Mouse (Mus musculus): ENCODE measurements around the gene Gmds.

Gene Gmds

DNA sequence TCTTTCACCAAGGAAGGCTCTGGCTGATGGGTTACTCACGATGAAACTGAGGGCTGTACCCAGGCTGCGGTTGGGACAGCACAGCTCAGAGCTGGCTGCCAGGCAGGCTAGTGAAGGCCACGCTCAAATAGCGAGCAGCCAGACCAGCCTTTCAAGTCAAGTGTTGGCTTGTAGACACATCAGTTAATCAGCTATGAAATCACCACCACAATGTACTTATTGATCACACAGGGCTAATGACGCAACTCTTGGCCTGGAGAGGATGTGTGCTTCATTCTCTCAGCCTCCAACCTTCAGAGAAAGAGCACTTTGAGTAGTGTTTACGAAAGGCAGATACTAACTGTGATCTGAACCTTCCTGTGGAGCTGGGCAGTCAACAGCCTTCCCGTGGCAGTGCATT is 383.4 kb downstream of the Gmds start:
- DNase-seq (ENCODE audit: low spot score in 2 of 2) = no peak

GRCm38 (mm10) chr13:31944676-31945210 is 393.8 kb downstream of the Gmds start:
- DNase-seq (ENCODE audit: low spot score in 2 of 2) = no peak

GRCm38 (mm10) chr13:31943482-31944275 is 394.9 kb downstream of the Gmds start:
- no peak for DNase-seq (ENCODE audit: low spot score in 2 of 2)

DNA sequence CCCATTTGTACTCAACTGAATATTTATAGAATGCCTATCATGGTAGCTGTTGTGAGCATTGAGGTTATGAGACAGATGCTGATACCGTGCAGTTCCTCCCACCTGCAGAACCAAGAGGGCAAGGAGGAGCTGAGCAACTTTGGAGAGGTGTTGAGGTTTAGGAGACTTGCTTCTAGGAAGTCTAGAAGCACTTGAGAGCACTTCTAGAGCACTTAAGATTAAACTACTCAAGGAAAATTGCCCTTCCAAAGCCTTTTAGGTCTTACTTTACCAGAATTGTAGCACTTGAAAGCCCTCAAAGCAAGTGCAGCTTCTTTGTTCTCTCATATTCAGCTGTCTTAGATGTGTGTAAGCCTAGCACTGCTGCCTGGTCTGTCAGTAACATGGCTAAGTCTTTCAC is 409.2 kb downstream of the Gmds start:
- no peak for DNase-seq (ENCODE audit: low spot score in 2 of 2)

DNA sequence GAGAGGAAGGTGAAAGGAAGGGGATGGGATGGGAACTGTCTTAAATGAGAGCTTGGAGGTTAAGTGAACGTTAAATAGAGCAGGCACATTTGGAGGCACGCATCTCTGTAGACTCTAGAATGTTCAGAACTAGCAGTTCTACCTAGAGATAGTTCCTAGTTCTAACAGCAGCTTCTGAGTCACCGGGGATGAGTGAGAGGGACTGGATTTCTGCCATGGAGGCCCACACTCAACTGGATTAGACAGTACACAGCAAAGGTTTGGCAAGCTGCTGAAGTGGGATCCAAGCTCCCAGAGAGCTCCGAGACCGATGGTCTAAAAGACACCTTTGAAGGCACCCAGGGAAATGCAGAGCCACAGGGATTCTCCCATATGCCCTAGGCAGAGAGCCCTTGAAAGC is 411.9 kb downstream of the Gmds start:
- DNase-seq (ENCODE audit: low spot score in 2 of 2) = no peak

DNA sequence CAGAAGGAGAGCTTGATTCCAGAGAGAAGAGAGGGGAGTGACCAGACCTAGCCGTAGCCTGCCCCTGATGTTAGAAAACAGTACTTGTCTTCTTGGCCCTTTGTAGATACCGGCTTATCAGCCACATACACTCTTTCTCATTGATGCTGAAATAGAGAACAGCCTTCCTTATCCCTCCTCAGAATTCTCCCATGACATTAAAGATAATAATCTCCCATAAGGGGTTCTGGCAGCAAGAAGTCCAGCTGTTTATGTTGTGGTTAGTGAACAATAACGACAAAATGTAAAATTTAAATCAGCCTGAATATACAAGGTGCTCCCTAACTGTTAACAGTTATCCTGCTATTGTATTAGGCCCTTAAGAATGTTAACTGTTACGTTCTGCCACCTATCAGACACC is 414.0 kb downstream of the Gmds start:
- no peak for DNase-seq (ENCODE audit: low spot score in 2 of 2)

GRCm38 (mm10) chr13:31919716-31920115 is 418.8 kb downstream of the Gmds start:
- no peak for DNase-seq (ENCODE audit: low spot score in 2 of 2)

DNA sequence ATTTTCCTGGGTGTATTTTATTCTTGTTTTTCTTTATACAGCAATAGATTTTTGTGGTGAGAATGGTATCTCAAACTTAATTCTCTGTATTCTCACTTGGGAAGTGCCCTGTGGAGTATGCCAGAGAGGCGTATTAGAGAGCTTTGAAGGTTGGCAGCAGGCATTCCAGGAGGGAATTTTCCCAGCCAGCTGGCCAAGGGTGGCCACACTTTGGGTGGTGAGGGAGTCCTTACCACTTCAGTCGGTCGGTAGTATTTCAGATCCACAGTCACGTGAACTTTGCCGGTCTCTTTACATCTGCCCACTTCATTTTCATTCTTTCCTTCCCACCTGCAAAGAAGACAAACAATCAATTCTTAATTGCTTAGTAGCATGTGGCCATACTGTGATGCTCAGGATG is 421.2 kb downstream of the Gmds start:
- no peak for DNase-seq (ENCODE audit: low spot score in 2 of 2)

GRCm38 (mm10) chr13:31915748-31916147 is 422.8 kb downstream of the Gmds start:
- no peak for DNase-seq (ENCODE audit: low spot score in 2 of 2)

GRCm38 (mm10) chr13:31914901-31915587 is 423.5 kb downstream of the Gmds start:
- DNase-seq (ENCODE audit: low spot score in 2 of 2) = no peak

GRCm38 (mm10) chr13:31911956-31912355 is 426.6 kb downstream of the Gmds start:
- no peak for DNase-seq (ENCODE audit: low spot score in 2 of 2)

DNA sequence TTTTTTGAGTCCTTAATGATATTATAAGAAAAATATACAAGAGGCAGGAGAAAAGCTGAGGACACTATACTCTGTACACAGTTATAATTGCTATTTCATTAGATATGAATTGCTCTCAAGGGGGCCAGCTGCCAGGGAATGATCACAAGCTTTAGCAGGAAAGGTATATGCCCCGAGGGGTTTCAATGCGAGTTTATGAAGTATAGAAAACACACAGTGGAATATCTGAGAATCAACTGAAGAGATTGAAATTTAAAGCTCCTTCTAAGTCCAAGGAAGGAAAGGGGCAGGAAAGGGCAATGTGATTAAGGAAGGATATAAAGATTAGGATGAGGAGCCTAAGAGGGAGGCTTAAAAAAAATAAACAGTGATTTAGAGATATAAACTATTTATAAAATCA is 427.2 kb downstream of the Gmds start:
- DNase-seq (ENCODE audit: low spot score in 2 of 2) = no peak

- no peak for DNase-seq (ENCODE audit: low spot score in 2 of 2)
Measured at GRCm38 (mm10) chr13:31909031-31909430, 429.5 kb downstream of the Gmds start.

GRCm38 (mm10) chr13:31906514-31906913 is 432.0 kb downstream of the Gmds start:
- DNase-seq (ENCODE audit: low spot score in 2 of 2) = no peak

DNA sequence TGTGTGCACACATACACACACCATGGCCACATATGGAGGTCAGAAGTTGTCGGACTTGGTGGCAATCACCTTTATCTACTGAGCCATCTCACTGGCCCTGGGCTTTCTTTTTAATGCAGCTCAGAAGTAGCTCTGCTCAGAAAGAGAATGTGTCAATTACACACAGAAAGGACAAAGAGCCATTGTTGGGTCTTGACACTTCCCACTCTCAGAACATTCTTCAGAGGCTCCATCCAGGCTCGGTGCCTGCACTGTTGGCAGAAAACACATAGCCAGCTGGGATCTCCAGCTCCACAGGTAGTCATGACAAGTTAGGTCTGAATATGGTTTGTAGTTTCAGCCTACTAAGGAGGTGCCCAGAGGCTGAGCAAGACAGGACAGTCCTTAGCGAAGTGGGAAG is 438.3 kb downstream of the Gmds start:
- DNase-seq (ENCODE audit: low spot score in 2 of 2) = no peak

- no peak for DNase-seq (ENCODE audit: low spot score in 2 of 2)
Measured at GRCm38 (mm10) chr13:31899392-31899791, 439.1 kb downstream of the Gmds start.

- DNase-seq (ENCODE audit: low spot score in 2 of 2) = no peak
Measured at GRCm38 (mm10) chr13:31897493-31897892, 441.0 kb downstream of the Gmds start.

DNA sequence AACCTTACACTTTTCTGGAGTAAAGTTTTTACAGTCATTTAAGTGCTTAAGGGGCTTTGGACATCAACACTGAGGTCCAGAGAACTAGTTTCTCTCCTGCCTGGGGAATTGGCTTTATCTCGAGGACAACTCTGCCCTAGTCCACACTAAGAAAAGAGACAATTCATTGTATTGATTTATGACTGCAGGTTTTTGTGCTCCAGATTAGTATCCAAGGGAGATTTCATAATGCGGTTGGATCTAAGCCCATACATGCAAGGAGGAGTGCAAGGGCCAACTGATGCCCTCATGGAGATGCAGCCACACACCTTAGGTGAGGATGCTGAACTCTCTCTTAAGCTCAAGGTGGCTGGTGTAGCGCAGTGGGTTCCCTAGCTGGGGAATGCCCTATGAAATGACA is 444.0 kb downstream of the Gmds start:
- no peak for DNase-seq (ENCODE audit: low spot score in 2 of 2)

GRCm38 (mm10) chr13:31892913-31893514 is 445.5 kb downstream of the Gmds start:
- no peak for DNase-seq (ENCODE audit: low spot score in 2 of 2)

DNA sequence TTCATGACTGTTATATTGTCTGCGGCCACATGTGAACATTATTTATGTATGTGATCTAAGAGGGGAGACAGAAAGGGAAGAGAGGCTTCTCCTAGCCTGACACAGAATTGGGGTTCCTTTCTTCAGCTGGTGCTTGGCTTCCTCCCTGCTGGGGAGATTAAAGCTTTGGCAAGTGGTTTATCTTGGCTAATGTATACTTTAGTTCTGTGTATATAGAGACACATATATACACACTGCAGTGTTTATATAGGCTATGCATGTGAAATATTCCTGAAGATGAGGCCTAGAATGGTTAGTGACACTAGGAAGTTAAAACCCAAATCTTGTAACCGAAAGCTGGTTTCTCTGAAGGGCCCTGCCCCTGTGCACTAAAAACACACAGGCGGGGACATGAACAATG is 450.0 kb downstream of the Gmds start:
- no peak for DNase-seq (ENCODE audit: low spot score in 2 of 2)

- DNase-seq (ENCODE audit: low spot score in 2 of 2) = no peak
Measured at GRCm38 (mm10) chr13:31885769-31886168, 452.8 kb downstream of the Gmds start.

- no peak for DNase-seq (ENCODE audit: low spot score in 2 of 2)
Measured at GRCm38 (mm10) chr13:31878805-31879477, 459.6 kb downstream of the Gmds start.

Measured in thymus, postnatal 10 days (tissue).